Comparison of ENCODE assay signal across 8 mouse cellular contexts in the genomic region with DNA sequence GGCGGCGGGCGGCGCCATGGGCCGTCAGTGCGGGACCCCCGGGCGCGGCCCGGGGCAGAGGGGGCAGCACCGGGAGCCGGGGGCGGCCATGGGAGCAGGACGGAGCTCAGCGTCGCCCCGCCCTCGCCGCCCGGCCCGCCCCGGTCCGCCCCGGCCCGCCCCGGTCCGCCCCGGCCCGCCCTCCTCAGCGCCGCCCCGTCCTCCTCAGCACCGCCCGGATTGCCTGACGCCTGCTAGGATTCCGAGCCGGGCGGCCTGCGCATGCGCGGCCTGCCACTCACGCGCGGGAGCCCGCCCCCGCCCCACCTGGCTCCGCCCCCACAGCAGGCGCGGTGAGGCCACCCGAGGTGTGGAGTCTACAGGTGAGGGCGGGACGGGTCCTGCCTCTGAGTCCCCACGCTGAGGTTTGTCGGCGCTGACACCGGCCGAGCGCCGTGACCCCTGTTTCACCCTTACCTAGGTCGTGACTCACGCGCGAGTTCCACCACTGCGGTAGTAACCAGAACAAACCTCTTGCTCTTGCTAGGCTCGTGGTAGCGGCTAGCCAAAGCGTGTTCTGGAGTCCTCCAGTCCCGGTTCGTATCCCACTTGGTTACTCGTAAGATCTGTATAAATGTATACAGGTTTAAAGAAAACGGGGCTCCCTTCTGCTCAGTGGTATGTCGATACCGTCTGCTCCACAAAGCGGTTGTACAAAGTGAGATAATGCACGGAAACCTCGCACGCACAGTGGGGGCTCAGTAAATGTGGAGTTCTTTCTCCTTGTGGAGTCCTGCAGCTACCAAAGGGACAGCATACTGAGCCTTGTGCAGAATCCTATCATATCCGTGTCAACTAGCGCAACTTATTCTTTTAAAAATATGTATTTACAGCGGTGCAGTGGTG. TPM values are rescaled to one million over a fixed set of nuclear protein-coding genes. Genes with fewer than 3 reads are reported as not detected.
DNase-seq lines count a peak whose midpoint lies in the region; ATAC-seq lines count a peak whose summit lies in the region.

Gene Kremen1, minus strand, starts transcription at position 51 of the 885 bp plus-strand sequence.

- WGBS in intestine, embryonic 14.5 days, result 4% methylated on average over 47 of the region's 80 CpGs

- peak; percentile 95 to 98 for DNase-seq in adrenal gland, adult (ENCODE audit: inconsistent age in 2 of 2, low spot score in 1 of 2)
- DNase-seq in embryo, embryonic 10.5 days (ENCODE audit: low spot score), result peak; percentile 90
- peak; percentile 93 for DNase-seq in gastrocnemius, postnatal 25 days
- peak; percentile 95 for DNase-seq in intestine, embryonic 14.5 days (ENCODE audit: low spot score)
- DNase-seq in left cerebral cortex, postnatal 14 days (ENCODE audit: low spot score in 2 of 2), result peak; percentile 92 to 94
- peak; percentile 90 for DNase-seq in mesoderm, embryonic 11.5 days (ENCODE audit: low read depth, low spot score)
- DNase-seq in right cerebral cortex, postnatal 36 days (ENCODE audit: low spot score in 2 of 2), result peak; percentile 84 to 86
- peak; percentile 93 for DNase-seq in yolk sac, embryonic 10.5 days (ENCODE audit: low spot score)

- peak within 1 kb of the TSS; percentile 51; the same call in 1 of the 2 replicates for H3K27ac ChIP-seq in intestine, embryonic 14.5 days (ENCODE audit: low read depth)

- H3K4me3 ChIP-seq in intestine, embryonic 14.5 days (ENCODE audit: low read depth, low read length), result peak within 1 kb of the TSS; percentile 76

- H3K4me1 ChIP-seq in intestine, embryonic 14.5 days (replicated peaks; ENCODE audit: control insufficient read depth, insufficient read depth, low read length), result peaks cover 7% of the 10 kb centered on the region

- intact Hi-C loops in left cerebral cortex, postnatal 14 days (cut with DNase I), result loop anchor here (5.0 to 10.0 kb wide), 2 partner anchors 79 to 147 kb away; no protein-coding TSS in a partner anchor

- no peaks in the 10 kb centered on the region for H3K9me3 ChIP-seq in intestine, embryonic 14.5 days (ENCODE audit: control insufficient read depth, low read length)

- peak within 1 kb of the TSS; percentile 78 for H3K9ac ChIP-seq in intestine, embryonic 14.5 days (ENCODE audit: low read length)

- no peaks in the 10 kb centered on the region for H3K36me3 ChIP-seq in intestine, embryonic 14.5 days (ENCODE audit: control insufficient read depth, insufficient read depth, low read length)

- peak; percentile 97 for ATAC-seq in intestine, embryonic 14.5 days (replicated peaks; ENCODE audit: low FRiP score, low TSS enrichment, low read depth)

- H3K27me3 ChIP-seq in intestine, embryonic 14.5 days (replicated peaks; ENCODE audit: control insufficient read depth, insufficient read depth, low read length), result no peaks in the 10 kb centered on the region

- peak within 1 kb of the TSS; percentile 74 for H3K4me2 ChIP-seq in intestine, embryonic 14.5 days (ENCODE audit: low read length)

RNA-seq across cellular contexts. Expression of gene Kremen1, which starts in this region (rescaled TPM):
- total RNA-seq in gastrocnemius, postnatal 25 days (2021), result 10 to 100 TPM; 35.0 to 47.6 TPM
- 9.8 and 11.8 TPM in 2 replicates for polyA plus RNA-seq in intestine, embryonic 14.5 days (2014; fragmentation: Nextera tagmentation; extraction: Ambion mirVana)
- total RNA-seq in left cerebral cortex, postnatal 14 days (2021), result 10 to 100 TPM; 10.6 to 12.7 TPM

Comparison
In these comparisons a context has a peak if more than half of its experiments do, and no peak if none do; other contexts are left out.
1. Peak in every context shown above with its lines: DNase-seq, ATAC-seq, H3K4me3 ChIP-seq and H3K27ac ChIP-seq.